Mouse (Mus musculus): ENCODE data around the gene Prkcg.

GRCm38 (mm10) chr7:3284604-3285003 lies 4.4 kb upstream of the Prkcg start:
- TF ChIP-seq POLR2A (IDR thresholded peaks at IDR 0.05; ENCODE audit: control insufficient read depth, low read depth, low read length) (no peak), CTCF (IDR thresholded peaks at IDR 0.05; ENCODE audit: control insufficient read depth, insufficient read depth, insufficient replicate concordance, low read depth, low read length) (no peak)

Data from testis, adult 2 months (tissue).